Mouse (Mus musculus): Measurements from ENCODE around the gene Atg16l2.

DNA sequence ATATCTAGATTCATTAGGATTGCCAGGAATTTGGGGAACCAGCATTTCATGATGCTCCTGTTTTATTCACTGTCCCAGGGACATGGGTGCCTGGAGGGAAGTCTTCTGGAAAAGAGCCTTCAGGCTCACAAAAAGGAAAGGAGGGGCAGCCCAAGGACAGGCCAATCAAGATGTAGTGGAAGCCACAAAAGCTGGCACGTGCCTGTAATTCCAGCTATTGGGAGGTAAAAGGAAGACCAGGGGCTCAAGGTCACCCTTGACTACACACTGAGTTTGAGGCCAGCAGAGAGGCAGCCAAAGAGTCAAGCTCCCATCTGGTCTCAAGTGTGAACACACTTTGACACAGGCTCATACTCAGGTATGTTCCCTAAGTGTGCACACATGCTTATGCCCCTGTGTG is 6.6 kb downstream of the Atg16l2 start:
- TF ChIP-seq POLR2A (IDR thresholded peaks at IDR 0.05; ENCODE audit: low read depth, low read length) (no peak), CTCF (IDR thresholded peaks at IDR 0.05; ENCODE audit: extremely low read depth, insufficient read length, insufficient replicate concordance, low read depth, low read length) (no peak)
